Mouse (Mus musculus) splenic B cell, adult 2 months (primary cell): ENCODE results near the gene Gm21680.
"Not testable (repeated sequence)": the region's sequence is repeated elsewhere in the genome, so short reads cannot be mapped to it uniquely, and the experiment has no call there.

Source experiments
- DNase-seq: peaks from one replicate; pipeline ENCODE4 v3.0.0-alpha.2; 2011; ENCODE audit warnings: low read depth, low spot score
- H3K27me3 ChIP-seq: 2 replicates; pipeline ENCODE4 v1.6.1; 2012; ENCODE audit warnings: mild to moderate bottlenecking, low read length, moderate library complexity, mixed read lengths; ENCODE audit not compliant: control insufficient read depth, poor library complexity, insufficient read depth, severe bottlenecking
- H3K36me3 ChIP-seq: 2 replicates; pipeline ENCODE4 v1.6.1; 2012; ENCODE audit warnings: mild to moderate bottlenecking, low read length, moderate library complexity, mixed read lengths; ENCODE audit not compliant: control insufficient read depth, poor library complexity, insufficient read depth, severe bottlenecking

Gm21680 gene

GRCm38 (mm10) chr5:25972563-25972962, at the start of gene Gm21680:
Gene Gm21680 (minus strand): TSS chr5:25972663.
- H3K27me3 ChIP-seq, DNase-seq, H3K36me3 ChIP-seq: not testable (repeated sequence)

GRCm38 (mm10) chr5:26007697-26008096, 35.2 kb upstream of the Gm21680 start:
- not testable (repeated sequence) for H3K36me3 ChIP-seq, DNase-seq, H3K27me3 ChIP-seq

- not testable (repeated sequence) for H3K27me3 ChIP-seq, DNase-seq, H3K36me3 ChIP-seq
Measured at GRCm38 (mm10) chr5:26006937-26007695, 34.7 kb upstream of the Gm21680 start.

GRCm38 (mm10) chr5:26004698-26005097, 32.2 kb upstream of the Gm21680 start, which contains the start of gene Gm1979:
Gene Gm1979 (minus strand): TSS chr5:26004798.
- H3K36me3 ChIP-seq, DNase-seq, H3K27me3 ChIP-seq: not testable (repeated sequence)

GRCm38 (mm10) chr5:25988550-25988949, 16.1 kb upstream of the Gm21680 start, which contains the start of gene Gm21698:
Gene Gm21698 (minus strand): TSS chr5:25988650.
- H3K27me3 ChIP-seq, H3K36me3 ChIP-seq, DNase-seq: not testable (repeated sequence)

GRCm38 (mm10) chr5:25957050-25957449, 15.4 kb downstream of the Gm21680 start:
- H3K36me3 ChIP-seq, DNase-seq, H3K27me3 ChIP-seq: not testable (repeated sequence)

- not testable (repeated sequence) for H3K27me3 ChIP-seq, H3K36me3 ChIP-seq, DNase-seq
Measured at GRCm38 (mm10) chr5:25956611-25957010, 15.9 kb downstream of the Gm21680 start.

GRCm38 (mm10) chr5:25954317-25954716, 18.1 kb downstream of the Gm21680 start, which contains the start of gene Gm21671:
Gene Gm21671 (minus strand): TSS chr5:25954417.
- DNase-seq, H3K27me3 ChIP-seq, H3K36me3 ChIP-seq: not testable (repeated sequence)

- H3K36me3 ChIP-seq, DNase-seq, H3K27me3 ChIP-seq: not testable (repeated sequence)
Measured at GRCm38 (mm10) chr5:25945391-25945790, 27.1 kb downstream of the Gm21680 start.

- not testable (repeated sequence) for H3K36me3 ChIP-seq, H3K27me3 ChIP-seq, DNase-seq
Measured at GRCm38 (mm10) chr5:25942281-25942680, 30.2 kb downstream of the Gm21680 start, which contains the start of gene Gm21663. Gene Gm21663 (minus strand): TSS chr5:25942381.
